Mouse (Mus musculus) hindbrain, embryonic 16.5 days (tissue): Measurements from ENCODE around the gene Npy4r. TPM values are rescaled to one million over a fixed set of nuclear protein-coding genes. Genes with fewer than 3 reads are reported as not detected.

Source experiments
- ATAC-seq: fragments of 200-750 bp; cut with Nextera tagmentation; 2 replicates; pipeline ENCODE4 v1.8.0; 2017; ENCODE audit warnings: moderate TSS enrichment, moderate library complexity
- H3K27ac ChIP-seq: fragments of 300-500 bp; sonication (generic); 2 replicates; pipeline ENCODE4 v1.5.1; 2014; ENCODE audit warnings: low read depth, mild to moderate bottlenecking, control low read depth, low read length, moderate library complexity
- H3K27me3 ChIP-seq: fragments of 300-500 bp; sonication (generic); replicated peaks from 2 replicates; pipeline ENCODE4 v1.6.1; 2014; ENCODE audit warnings: low read length; ENCODE audit not compliant: control insufficient read depth, insufficient read depth
- H3K36me3 ChIP-seq: fragments of 300-500 bp; sonication (generic); 2 replicates; pipeline ENCODE4 v1.6.1; 2014; ENCODE audit warnings: mild to moderate bottlenecking, low read length, moderate library complexity, mixed read lengths; ENCODE audit not compliant: control insufficient read depth, insufficient read depth
- H3K4me1 ChIP-seq: fragments of 300-500 bp; sonication (generic); 2 replicates; pipeline ENCODE4 v1.6.1; 2014; ENCODE audit warnings: low read depth, low read length; ENCODE audit not compliant: control insufficient read depth, insufficient read depth
- H3K4me2 ChIP-seq: fragments of 300-500 bp; sonication (generic); 2 replicates; pipeline ENCODE4 v1.6.1; 2014; ENCODE audit warnings: mild to moderate bottlenecking, low read length, control low read depth, moderate library complexity
- H3K4me3 ChIP-seq: fragments of 300-500 bp; sonication (generic); 2 replicates; pipeline ENCODE4 v1.5.1; 2014; ENCODE audit warnings: mild to moderate bottlenecking, low read length, control low read depth, moderate library complexity
- H3K9ac ChIP-seq: fragments of 300-500 bp; sonication (generic); 2 replicates; pipeline ENCODE4 v1.6.1; 2014; ENCODE audit warnings: low read depth, mild to moderate bottlenecking, control low read depth, low read length, moderate library complexity
- H3K9me3 ChIP-seq: fragments of 300-500 bp; sonication (generic); 2 replicates; pipeline ENCODE4 v1.6.1; 2014; ENCODE audit warnings: mild to moderate bottlenecking, low read length, moderate library complexity; ENCODE audit not compliant: control insufficient read depth
- WGBS: fragments of 180-500 bp; shearing (Covaris S2); extraction: QIAGEN DNeasy Blood & Tissue Kit; methylation state at CpG from one replicate; pipeline ENCODE4 v1.1.7; 2014; 5-methylcytosine and 5-hydroxymethylcytosine counted together
- polyA plus RNA-seq: library from polyadenylated mRNA; unstranded; fragments of >200 nt; fragmentation: Nextera tagmentation; extraction: Ambion mirVana; gene quantifications from 2 replicates; pipeline ENCODE4 v1.2.1, GENCODE M21; 2015

Npy4r gene
- 0.30 and 0.31 TPM in 2 replicates for polyA plus RNA-seq

DNA sequence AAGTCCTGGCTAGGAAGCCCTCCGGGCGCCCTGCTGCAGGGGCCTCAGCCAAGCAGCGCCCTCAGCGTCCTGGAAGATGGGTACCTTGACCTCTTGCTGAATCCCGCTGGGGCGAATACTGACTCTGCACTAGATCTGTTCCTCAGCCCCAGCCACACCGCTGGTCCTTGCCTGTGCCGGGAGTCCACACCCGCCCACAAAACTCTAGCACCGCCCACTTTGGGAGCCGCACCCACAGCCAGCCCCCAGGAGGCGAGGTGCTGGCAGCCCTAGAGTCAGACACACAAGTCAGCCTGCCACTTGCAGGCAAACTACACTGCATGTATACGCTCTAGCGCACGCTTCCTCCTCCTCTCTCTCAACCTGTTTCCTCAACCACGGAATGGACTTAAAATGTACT, at the start of gene Npy4r:
Gene Npy4r, minus strand, starts transcription at position 148 of the 400 bp plus-strand sequence.
- Histone ChIP-seq H3K9ac (no peak within 1 kb of the TSS), H3K4me3 (no peak within 1 kb of the TSS), H3K4me1 (no peaks in the 10 kb centered on the region), H3K36me3 (no peaks in the 10 kb centered on the region), H3K27ac (no peak within 1 kb of the TSS), H3K4me2 (no peak within 1 kb of the TSS; the same call in 1 of the 2 replicates), H3K27me3 (no peaks in the 10 kb centered on the region), H3K9me3 (no peaks in the 10 kb centered on the region)
- WGBS: 23% methylated on average over 16 of the region's 16 CpGs
- peak; percentile 63; the same call in 1 of the 2 replicates for ATAC-seq

DNA sequence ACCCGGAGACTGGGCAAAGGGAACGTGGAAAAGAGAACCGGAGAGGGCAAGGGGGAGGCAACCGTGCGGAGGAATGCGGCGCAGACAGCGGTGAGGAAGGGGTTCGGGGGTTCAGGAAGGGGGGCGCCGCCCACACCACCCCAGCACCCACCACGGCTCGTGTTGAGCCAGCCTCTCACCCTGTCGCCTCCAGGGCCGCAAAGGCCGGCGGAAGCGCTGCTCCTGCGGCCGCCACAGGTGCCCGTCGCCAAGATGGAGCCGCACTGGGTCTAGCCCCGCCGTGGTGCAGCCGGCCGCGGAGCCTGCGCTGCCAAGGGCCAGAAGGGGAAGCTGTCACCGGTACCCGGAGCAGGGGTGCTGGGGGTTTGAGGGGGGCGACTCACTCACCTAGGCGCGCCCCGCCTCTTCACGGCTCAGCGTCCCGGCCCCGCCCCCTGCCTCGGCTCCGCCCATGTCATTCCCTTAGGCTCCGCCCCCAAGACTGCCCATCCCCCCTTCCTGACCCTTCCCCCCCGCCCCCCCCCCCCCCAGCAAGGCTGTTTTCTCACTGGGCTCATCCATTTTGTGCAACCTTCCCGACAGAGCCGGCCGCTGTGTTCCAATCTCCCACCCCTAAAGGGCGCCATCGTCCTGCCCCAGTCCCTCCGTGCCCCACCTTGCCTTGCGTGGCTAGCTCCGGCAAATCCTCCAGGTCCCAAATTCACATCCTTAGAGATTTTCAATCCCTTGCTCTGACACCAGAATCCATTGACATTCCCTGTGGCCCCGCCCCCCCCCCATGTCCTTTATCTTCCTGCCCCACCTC, 49.1 kb upstream of the Npy4r start, which contains the start of gene Gprin2:
Gene Gprin2, minus strand, starts transcription at position 423 of the 805 bp plus-strand sequence.
- Histone ChIP-seq H3K4me3 (peak within 1 kb of the TSS; percentile 78), H3K4me1 (0 out of 2 replicates have a peak, but pooled peaks cover 8% of the 10 kb centered on the region), H3K27me3 (no peaks in the 10 kb centered on the region), H3K27ac (peak within 1 kb of the TSS; percentile 80), H3K36me3 (no peaks in the 10 kb centered on the region), H3K4me2 (peak within 1 kb of the TSS; percentile 63), H3K9ac (peak within 1 kb of the TSS; percentile 88), H3K9me3 (no peaks in the 10 kb centered on the region)
- peak; percentile 73 for ATAC-seq
- WGBS: 3% methylated on average over 40 of the region's 52 CpGs

DNA sequence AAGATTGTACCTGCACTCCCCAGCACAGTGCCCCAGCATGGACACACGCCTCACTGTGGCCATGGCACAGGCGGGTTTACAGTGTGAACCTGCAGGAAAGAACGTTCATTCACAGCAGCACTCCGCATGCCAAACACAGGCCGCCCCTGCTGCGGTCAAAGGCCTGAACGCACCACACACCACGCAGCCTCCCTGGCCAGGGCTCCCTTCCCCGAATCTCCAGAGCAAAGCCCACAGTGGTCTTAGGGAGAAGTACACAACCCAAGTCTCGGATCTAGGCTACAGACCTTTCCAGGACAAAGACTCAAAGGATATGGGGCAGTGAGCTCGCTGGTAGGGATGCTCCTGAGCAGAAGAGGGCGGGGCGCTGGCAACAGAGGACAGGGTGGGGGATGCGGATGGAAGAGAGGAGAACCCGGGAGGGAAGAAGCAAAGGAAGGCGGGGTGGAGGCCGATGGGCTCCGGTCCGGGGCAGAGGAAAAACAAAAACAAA, 48.5 kb upstream of the Npy4r start:
- 2% methylated on average over 19 of the region's 19 CpGs for WGBS
- peak; percentile 85 for ATAC-seq

DNA sequence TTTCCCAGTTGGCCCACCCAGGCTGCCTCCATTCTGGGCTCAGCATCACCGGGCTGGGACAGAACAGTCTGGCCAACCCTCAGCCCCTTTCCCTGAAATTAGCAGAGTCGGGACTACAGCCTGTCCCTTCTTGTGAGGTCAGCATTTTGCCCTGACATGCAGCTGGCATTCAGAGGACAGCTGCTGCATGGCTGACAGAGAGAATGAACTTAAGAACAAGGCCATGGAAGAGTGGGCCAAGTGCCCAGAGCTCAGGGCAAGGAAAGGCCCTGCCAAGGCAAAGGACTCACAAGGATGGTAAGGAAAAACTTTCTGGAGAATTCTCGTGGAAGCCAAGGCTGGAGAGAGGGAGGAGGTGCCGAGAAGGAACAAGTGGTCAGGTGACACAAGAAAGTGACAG, 44.4 kb upstream of the Npy4r start:
- Histone ChIP-seq H3K4me1 (0 out of 2 replicates have a peak, but pooled peaks cover 8% of the 10 kb centered on the region), H3K27ac (no peak overlapping the region), H3K4me2 (no peak overlapping the region), H3K36me3 (peaks cover 13% of the 10 kb centered on the region; the same call in 1 of the 2 replicates), H3K27me3 (no peaks in the 10 kb centered on the region), H3K4me3 (no peak overlapping the region), H3K9me3 (no peaks in the 10 kb centered on the region), H3K9ac (no peak overlapping the region)
- no peak for ATAC-seq
- WGBS: 54% methylated on average over 4 of the region's 4 CpGs

More for the DNA sequence above, 48.5 kb upstream of the Npy4r start:
- no peaks in the 10 kb centered on the region for H3K36me3 ChIP-seq
- H3K4me1 ChIP-seq: 0 out of 2 replicates have a peak, but pooled peaks cover 8% of the 10 kb centered on the region
- peak overlapping the region; percentile 88 for H3K9ac ChIP-seq
- H3K4me3 ChIP-seq: peak overlapping the region; percentile 78
- H3K4me2 ChIP-seq: peak overlapping the region; percentile 63
- H3K9me3 ChIP-seq: no peaks in the 10 kb centered on the region
- peak overlapping the region; percentile 80 for H3K27ac ChIP-seq
- no peaks in the 10 kb centered on the region for H3K27me3 ChIP-seq

DNA sequence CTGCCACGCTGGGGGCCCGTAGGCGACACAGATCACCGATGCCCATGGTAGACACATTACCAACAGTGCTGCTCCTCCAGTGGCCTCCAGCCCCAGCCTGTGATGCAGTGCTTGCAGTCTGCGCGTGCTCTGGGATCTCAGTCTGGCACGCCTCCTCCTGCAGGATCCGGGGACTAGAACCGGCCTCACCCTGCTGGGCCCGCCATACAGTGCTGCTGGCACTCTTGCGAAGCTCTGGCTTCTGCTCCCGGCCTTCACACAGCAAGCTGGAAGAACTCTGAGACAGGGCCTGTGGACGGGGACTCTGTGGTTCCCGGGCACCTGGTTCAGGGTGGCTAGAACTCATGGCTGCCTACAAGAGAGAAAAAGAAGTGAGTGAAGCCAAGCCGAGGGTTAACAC, 43.2 kb upstream of the Npy4r start:
- Histone ChIP-seq H3K4me1 (0 out of 2 replicates have a peak, but pooled peaks cover 8% of the 10 kb centered on the region), H3K27ac (no peak overlapping the region), H3K27me3 (no peaks in the 10 kb centered on the region), H3K36me3 (peaks cover 15% of the 10 kb centered on the region; the same call in 1 of the 2 replicates), H3K4me2 (no peak overlapping the region), H3K4me3 (no peak overlapping the region), H3K9ac (no peak overlapping the region), H3K9me3 (no peaks in the 10 kb centered on the region)
- no peak for ATAC-seq
- WGBS: 90% methylated on average over 15 of the region's 15 CpGs

DNA sequence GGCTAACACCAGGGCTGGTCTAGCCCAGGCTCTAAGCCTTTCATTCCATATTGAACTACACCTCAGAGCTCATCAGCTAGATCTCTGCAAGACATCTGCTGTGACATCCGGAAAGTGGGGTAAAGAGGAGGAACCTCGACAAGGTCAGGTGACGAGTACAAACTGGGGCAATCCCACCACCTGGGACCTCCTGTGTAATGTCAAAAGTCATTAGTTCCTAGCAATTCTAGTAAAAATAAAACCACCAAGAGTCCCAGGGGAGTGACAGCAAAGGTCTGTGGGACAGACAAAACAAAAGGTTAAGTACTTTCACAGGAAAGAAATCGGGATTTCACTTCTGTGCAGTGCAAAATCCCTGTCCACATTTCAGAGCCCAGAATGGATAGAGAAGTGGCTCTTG, 41.6 kb upstream of the Npy4r start:
- 80% methylated on average over 4 of the region's 4 CpGs for WGBS
- peaks cover 15% of the 10 kb centered on the region; the same call in 1 of the 2 replicates for H3K36me3 ChIP-seq
- H3K9ac ChIP-seq: no peak overlapping the region
- H3K27me3 ChIP-seq: no peaks in the 10 kb centered on the region
- no peak overlapping the region for H3K4me2 ChIP-seq
- no peaks in the 10 kb centered on the region for H3K9me3 ChIP-seq
- ATAC-seq: no peak
- no peak overlapping the region for H3K27ac ChIP-seq
- 0 out of 2 replicates have a peak, but pooled peaks cover 4% of the 10 kb centered on the region for H3K4me1 ChIP-seq
- H3K4me3 ChIP-seq: no peak overlapping the region

DNA sequence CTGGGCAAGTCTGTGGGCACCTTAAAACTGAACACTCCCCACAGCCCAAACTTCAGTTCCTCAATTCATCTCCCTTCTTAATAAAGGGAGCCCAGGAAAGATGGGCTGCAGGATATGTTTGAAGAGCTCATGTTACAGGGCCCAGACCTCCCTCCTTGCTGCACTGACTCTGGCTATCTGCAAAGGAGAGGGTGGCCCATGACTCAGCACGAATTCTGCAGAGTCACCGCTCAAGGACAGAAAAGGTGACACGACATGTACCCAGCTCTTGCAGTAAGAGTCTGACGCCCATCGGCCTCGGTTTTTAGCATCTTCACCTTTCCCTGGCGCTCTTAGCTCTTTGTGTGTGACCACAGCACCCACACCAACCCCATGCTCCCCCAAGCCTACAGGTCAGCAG, 38.1 kb upstream of the Npy4r start:
- 83% methylated on average over 7 of the region's 7 CpGs for WGBS
- Histone ChIP-seq H3K27me3 (no peaks in the 10 kb centered on the region), H3K4me3 (no peak overlapping the region), H3K4me2 (no peak overlapping the region), H3K9ac (no peak overlapping the region), H3K36me3 (peaks cover 15% of the 10 kb centered on the region; the same call in 1 of the 2 replicates), H3K27ac (no peak overlapping the region), H3K9me3 (no peaks in the 10 kb centered on the region), H3K4me1 (no peaks in the 10 kb centered on the region)
- no peak for ATAC-seq

DNA sequence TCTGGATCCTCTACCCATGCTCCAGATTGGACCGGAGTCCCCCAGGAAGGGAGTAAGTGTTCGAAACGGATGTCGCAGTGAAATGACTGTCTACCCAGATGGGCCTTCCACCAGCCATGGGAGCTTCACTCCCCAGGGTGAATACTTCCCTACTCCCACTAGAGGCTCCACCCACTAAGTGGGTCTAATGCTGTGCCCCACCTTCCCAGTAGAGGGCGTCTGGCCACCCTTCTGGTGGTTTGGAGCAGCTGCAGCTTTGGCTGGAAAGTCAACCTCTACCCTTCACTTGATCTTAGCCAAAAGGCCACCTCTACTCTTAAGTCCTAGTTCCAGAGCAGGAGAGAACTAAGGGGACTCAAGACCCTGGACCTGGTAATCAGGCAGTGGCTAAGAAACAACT, 36.3 kb upstream of the Npy4r start:
- ATAC-seq: no peak
- H3K27me3 ChIP-seq: no peaks in the 10 kb centered on the region
- WGBS: 67% methylated on average over 5 of the region's 5 CpGs
- H3K4me3 ChIP-seq: no peak overlapping the region
- no peaks in the 10 kb centered on the region for H3K9me3 ChIP-seq
- H3K4me1 ChIP-seq: no peaks in the 10 kb centered on the region
- H3K9ac ChIP-seq: no peak overlapping the region
- H3K4me2 ChIP-seq: no peak overlapping the region
- peaks cover 5% of the 10 kb centered on the region; the same call in 1 of the 2 replicates for H3K36me3 ChIP-seq
- no peak overlapping the region for H3K27ac ChIP-seq

DNA sequence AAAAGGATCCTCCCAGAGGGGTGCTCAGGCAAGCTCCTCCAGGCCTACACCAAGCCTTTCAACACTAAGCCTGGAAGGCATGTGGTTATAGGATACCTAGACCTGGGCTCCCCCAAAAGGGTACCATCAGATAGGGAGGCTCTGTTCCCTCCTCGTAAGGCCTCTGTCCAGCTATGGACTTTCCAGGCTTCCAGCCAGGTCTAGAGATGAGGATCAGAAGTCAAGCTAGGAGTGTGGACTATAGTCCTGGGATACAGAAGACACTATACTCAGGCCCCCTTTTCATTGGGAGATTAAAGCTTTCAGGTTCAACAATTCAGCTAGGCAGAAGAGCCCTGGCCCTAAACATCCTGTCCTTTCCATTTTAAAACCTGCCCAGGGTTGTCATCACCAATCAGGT, 30.8 kb upstream of the Npy4r start:
- Histone ChIP-seq H3K4me1 (no peaks in the 10 kb centered on the region), H3K27ac (no peak overlapping the region), H3K4me3 (no peak overlapping the region), H3K27me3 (no peaks in the 10 kb centered on the region), H3K36me3 (no peaks in the 10 kb centered on the region), H3K4me2 (no peak overlapping the region), H3K9ac (no peak overlapping the region), H3K9me3 (no peaks in the 10 kb centered on the region)
- 84% methylated on average over 1 of the region's 1 CpGs for WGBS
- ATAC-seq: no peak
